Mouse (Mus musculus): ENCODE results near the gene Zfp69.

Zfp69 gene

GRCm38 (mm10) chr4:120928686-120929085, 22.8 kb downstream of the Zfp69 start:
- DNase-seq (ENCODE audit: extremely low read depth, insufficient read length, low spot score), result no peak

- DNase-seq (ENCODE audit: extremely low read depth, insufficient read length, low spot score), result no peak
Observed at GRCm38 (mm10) chr4:120925386-120925785, 26.1 kb downstream of the Zfp69 start.

DNA sequence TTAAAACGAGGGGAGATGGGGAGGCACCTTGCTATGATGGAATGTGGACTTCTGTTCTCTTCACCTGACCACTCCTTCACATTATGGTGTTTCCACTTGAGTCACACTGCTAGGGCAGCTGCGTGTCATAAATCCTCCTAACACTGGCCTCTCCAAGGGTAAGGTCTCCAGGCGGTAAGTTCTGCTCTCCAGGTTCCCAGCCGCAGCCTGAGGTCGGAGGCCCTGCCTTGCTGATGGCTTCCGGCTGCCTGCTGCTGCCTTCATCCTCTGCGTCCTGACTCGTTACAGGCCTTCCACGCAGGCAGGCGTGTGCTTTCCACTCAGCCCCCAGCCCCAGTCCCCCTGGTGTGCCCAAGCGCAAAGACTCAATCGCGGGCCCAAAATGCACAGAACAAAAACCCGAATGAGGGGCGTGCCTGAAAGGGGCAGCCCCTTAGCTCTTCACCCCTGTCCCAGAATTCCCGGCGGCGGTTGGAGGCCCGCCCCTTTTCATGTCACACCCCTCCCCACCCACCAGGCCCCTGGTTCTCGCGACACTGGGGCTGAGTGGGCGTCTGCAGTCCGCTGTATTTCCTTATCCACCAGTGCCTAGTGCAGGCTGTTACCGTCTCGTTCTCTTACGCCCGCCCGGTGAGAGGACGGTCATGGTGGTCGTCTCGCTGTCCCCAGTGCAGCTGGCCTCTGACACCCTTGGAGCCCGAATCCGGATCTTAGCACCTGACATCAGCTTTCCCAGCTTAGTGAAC, 26.8 kb downstream of the Zfp69 start, which contains the start of gene Exo5:
Exo5 (minus strand) TSS at position 464 of the 746 bp plus-strand sequence.
- peak; percentile 88 for DNase-seq (ENCODE audit: extremely low read depth, insufficient read length, low spot score)

DNA sequence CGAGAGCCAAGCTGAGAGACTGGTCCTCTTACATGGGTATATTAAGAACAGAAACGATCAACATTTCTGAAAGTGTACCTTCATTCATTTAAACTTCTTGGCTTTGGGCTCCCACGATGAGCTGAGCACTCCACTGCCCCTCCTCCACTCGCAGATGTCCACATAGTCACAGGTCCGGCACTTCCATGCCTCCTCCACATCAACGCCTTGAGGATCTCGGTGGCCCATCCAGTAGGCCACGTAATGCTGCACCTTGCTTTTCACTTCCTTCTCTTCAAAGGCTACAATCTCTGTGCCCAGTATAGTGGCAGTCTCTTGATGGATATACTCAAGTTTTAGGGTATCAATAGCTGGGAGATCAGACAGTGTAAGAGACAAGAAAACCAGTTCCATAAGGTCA, 30.0 kb downstream of the Zfp69 start:
- DNase-seq (ENCODE audit: extremely low read depth, insufficient read length, low spot score), result no peak

DNA sequence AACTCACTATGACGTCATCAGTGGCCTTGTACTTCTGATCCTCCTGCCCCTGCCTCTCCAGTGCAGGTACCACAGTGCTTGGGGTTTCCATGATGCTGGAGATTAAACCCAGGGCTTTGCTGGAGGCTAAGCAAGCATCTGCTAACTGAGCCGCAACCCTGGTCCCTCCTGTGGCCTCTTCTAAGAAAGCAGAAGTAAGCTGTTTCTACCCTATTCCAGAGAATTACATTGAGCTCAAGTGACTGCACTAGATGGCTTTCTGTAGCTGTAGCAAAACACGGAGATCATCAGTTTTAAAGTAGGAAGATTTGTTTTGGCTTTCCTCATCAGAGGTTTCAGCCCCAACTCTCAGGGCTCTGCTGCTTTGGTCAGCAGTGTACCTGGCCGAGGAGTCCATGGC, 37.0 kb downstream of the Zfp69 start:
- no peak for DNase-seq (ENCODE audit: extremely low read depth, insufficient read length, low spot score)

GRCm38 (mm10) chr4:120913861-120914260, 37.6 kb downstream of the Zfp69 start:
- DNase-seq (ENCODE audit: extremely low read depth, insufficient read length, low spot score), result no peak

- DNase-seq (ENCODE audit: extremely low read depth, insufficient read length, low spot score), result no peak
Observed at GRCm38 (mm10) chr4:120913443-120913842, 38.1 kb downstream of the Zfp69 start.

DNA sequence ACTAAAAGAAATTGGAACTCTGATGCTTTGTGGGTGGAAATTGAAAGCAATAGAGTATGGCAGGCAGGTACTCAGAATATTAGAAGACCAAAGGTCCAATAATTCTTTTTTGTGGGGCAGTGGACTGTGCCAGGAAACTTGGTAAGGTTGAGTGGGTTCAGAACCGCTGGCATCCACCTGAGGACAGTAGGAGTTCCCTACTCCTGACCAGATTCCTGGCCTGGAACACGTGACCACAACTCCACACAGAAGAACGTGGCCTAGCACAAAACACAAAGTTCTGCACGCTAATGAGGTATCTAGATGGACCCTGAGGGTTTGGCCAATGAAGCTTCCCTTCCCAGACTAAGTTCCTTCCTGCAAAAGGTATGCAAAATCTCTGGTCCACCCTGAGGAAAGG, 38.6 kb downstream of the Zfp69 start:
- no peak for DNase-seq (ENCODE audit: extremely low read depth, insufficient read length, low spot score)

DNA sequence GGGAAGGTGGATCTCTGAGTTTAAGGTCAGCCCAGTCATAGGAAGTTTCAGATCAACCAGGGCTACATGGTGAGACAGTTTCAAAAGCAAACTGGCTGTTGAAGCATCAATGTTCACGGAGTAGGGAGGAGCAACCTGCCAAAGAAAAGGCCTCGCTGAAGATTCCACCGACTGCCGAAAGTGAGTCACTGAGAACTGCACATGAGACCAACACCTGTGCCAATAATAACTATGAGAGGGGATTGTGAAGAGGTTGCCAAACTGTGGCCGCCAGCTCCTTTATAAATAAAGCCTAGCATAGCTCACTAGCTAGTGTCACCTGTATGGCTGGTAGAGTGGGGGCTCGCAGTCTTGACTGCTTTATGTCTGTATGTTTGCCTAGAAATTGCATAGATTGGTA, 40.4 kb downstream of the Zfp69 start:
- DNase-seq (ENCODE audit: extremely low read depth, insufficient read length, low spot score), result no peak

- DNase-seq (ENCODE audit: extremely low read depth, insufficient read length, low spot score), result no peak
Observed at GRCm38 (mm10) chr4:120909558-120910150, 41.8 kb downstream of the Zfp69 start.

DNA sequence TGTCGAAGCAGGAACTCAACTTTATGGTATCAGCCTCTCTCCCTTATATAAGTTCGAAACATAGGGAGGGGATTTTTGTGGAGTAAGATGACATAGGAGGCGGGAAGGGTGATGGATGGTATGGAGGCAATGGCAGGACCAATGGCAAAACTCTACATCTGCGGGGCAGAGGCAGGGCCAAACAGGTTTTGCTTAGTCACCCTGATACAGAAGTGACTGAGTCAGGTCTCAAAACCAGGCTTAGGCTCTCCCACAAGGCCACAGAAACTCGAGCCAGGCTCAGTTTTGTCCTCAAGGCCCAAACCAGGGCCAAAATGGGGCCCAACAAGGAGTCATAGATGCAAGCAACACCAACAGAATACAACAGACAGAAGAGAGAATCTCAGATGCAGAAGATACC, 45.9 kb downstream of the Zfp69 start:
- DNase-seq (ENCODE audit: extremely low read depth, insufficient read length, low spot score), result no peak

- DNase-seq (ENCODE audit: extremely low read depth, insufficient read length, low spot score), result no peak
Observed at GRCm38 (mm10) chr4:120904533-120904932, 47.0 kb downstream of the Zfp69 start.

DNA sequence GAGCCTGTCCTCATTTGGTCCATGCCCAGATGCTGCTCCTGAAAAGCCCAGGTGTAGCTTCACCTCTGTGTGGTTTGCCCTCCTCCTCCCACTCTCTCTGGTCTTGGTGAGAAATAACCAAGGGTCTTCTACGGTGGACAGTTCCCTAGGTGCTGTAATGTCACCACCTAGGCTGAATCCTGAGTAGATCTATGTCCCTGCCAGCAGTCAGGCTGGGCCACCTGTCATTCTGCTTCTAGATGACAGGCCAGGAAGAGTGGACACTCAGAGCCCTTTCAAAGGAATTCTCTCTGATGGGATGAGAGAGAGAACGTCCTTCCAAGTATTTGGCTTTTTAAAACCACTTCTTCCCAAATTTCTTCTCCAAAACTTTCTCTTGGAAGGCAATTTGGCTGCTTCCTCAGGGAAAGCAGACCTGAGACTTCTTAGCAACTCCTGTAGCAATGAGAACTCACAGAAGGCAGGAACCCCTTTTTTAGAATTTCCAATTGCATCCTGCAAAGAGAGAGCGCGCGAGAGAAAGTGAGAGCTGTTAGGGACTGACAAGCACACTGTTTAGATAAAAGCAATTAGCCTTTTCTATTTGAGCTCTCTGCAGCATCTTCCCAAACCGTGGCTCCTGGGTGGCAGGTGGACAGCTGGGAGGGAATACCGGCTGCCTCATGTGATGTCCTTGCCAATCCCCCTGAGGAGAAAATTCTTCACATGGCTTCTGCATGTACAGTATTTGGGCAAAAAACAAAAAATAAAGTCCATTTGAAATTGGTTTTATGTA, 55.5 kb downstream of the Zfp69 start:
- DNase-seq (ENCODE audit: extremely low read depth, insufficient read length, low spot score), result no peak

GRCm38 (mm10) chr4:120895226-120895625, 56.3 kb downstream of the Zfp69 start:
- DNase-seq (ENCODE audit: extremely low read depth, insufficient read length, low spot score), result no peak

DNA sequence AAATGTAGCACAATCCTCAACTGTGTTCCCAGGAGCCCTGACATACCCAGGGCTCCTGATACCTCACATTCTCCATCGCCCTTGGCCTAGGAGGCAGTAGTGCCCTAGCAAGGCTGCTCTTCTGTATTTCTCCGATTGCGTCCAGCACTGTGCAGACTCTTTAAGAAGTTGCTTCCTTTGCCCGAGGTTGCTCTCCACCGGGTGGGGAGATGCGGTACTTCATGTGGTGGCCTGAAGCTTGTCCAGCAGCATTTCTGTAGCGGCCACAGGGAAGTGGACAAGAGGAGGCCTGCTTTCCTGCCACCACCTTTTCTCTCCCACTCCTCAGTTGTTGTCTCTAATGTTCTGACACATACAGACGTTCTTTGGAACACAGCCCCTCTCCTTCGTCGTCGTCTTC, 56.9 kb downstream of the Zfp69 start:
- no peak for DNase-seq (ENCODE audit: extremely low read depth, insufficient read length, low spot score)

GRCm38 (mm10) chr4:120893656-120894401, 57.7 kb downstream of the Zfp69 start:
- no peak for DNase-seq (ENCODE audit: extremely low read depth, insufficient read length, low spot score)

DNA sequence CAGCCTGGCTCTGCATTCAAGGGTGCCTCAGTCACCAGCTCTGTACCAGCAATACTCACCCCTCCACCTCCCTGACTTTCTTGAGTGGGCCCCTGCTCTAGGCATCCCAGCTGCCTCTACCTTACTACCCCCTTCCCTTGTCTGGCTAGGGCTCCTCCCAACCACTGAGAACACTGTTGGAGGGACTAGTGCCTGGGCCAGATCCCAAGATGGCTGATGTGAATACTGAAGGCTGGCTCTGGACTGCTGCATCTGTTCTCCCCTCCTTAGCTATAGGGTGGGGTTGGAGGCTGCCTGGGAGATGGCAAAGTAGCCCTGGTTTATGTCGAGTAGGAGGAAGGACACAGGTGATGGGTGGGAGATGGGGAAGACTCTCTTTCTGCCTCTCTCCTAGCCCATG, 59.0 kb downstream of the Zfp69 start:
- DNase-seq (ENCODE audit: extremely low read depth, insufficient read length, low spot score), result no peak

- DNase-seq (ENCODE audit: extremely low read depth, insufficient read length, low spot score), result no peak
Observed at GRCm38 (mm10) chr4:120891960-120892359, 59.5 kb downstream of the Zfp69 start.

GRCm38 (mm10) chr4:120890754-120891440, 60.6 kb downstream of the Zfp69 start:
- no peak for DNase-seq (ENCODE audit: extremely low read depth, insufficient read length, low spot score)

- DNase-seq (ENCODE audit: extremely low read depth, insufficient read length, low spot score), result peak; percentile 31
Observed at GRCm38 (mm10) chr4:120888884-120889283, 62.6 kb downstream of the Zfp69 start.
